17 mouse cellular contexts compared by ENCODE assay signal in the genomic region with DNA sequence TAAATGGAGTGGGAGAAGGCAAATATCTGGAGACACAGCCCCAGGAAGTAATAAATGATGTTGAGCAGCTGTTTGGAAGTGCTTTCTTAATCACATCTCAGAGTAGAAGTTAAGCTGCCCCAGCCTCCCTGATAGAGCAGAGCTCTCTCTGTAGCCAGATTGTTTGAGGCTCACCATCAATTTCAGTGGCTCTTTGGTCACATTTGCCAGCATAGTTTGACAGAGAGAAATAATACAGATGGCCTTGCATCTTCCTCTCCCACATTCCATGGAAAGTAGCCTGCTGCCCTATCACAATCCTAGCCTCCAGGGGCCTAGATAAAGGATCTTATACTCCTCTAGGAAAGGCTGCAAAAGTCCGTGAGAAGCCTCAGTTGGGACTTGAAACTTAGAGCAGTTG.
DNase-seq lines count a peak whose midpoint lies in the region; ATAC-seq lines count a peak whose summit lies in the region.
"Had no signal": no experiment of that assay in that cellular context is flagged by ENCODE, and none has a peak within 500 bp of the region (broad histone marks: within the 10 kb centered on the region; RNA-seq: fewer than 3 reads in every experiment).

No protein-coding gene starts in this region.

- H3K9ac ChIP-seq in midbrain, embryonic 11.5 days (ENCODE audit: low read length): no peak overlapping the region
- H3K9ac ChIP-seq in midbrain, embryonic 16.5 days (ENCODE audit: low read depth, low read length): no peak overlapping the region
- H3K9ac ChIP-seq in kidney, embryonic 16.5 days (replicated peaks; ENCODE audit: low read length): no peak overlapping the region
- H3K9ac ChIP-seq: liver, embryonic 14.5 days; neural tube, embryonic 15.5 days had no signal

- DNase-seq in kidney, adult 11 months: peak; percentile 11
- DNase-seq in kidney, postnatal 25 days: no peak
- peak; percentile 51 for DNase-seq in midbrain, embryonic 11.5 days (ENCODE audit: low spot score, missing footprints)
- DNase-seq in forebrain, embryonic 10.5 days (ENCODE audit: extremely low spot score, low spot score): no peak
- no peak for DNase-seq in urinary bladder, postnatal 4 days (ENCODE audit: low spot score in 2 of 2)
- no peak for DNase-seq in layer of hippocampus, postnatal 25 days (ENCODE audit: extremely low spot score in 1 of 2, low spot score in 1 of 2)
- DNase-seq: adrenal gland, adult 8-10 months; cerebellum, adult 9-10 months; embryo, embryonic 11 days; layer of hippocampus, adult 9-11 months; spleen, adult 18-20 months had no signal

- no peaks in the 10 kb centered on the region for H3K27me3 ChIP-seq in midbrain, embryonic 11.5 days (ENCODE audit: control insufficient read depth, insufficient read depth, low read length)
- H3K27me3 ChIP-seq in midbrain, embryonic 16.5 days (ENCODE audit: control insufficient read depth, insufficient read depth, low read depth, low read length): no peaks in the 10 kb centered on the region; the same call in 1 of the 2 replicates
- H3K27me3 ChIP-seq in kidney, embryonic 16.5 days (ENCODE audit: insufficient read depth, low read length): no peaks in the 10 kb centered on the region
- H3K27me3 ChIP-seq in forebrain, embryonic 10.5 days (ENCODE audit: poor library complexity, severe bottlenecking): peaks cover 34% of the 10 kb centered on the region
- H3K27me3 ChIP-seq: neural tube, embryonic 15.5 days had no signal

- no peak overlapping the region for H3K27ac ChIP-seq in midbrain, embryonic 11.5 days (ENCODE audit: low read depth, low read length)
- no peak overlapping the region for H3K27ac ChIP-seq in midbrain, embryonic 16.5 days (ENCODE audit: low read length)
- H3K27ac ChIP-seq in kidney, embryonic 16.5 days (ENCODE audit: low read length): peak overlapping the region; percentile 76
- no peak overlapping the region for H3K27ac ChIP-seq in forebrain, embryonic 10.5 days
- H3K27ac ChIP-seq: liver, embryonic 14.5 days; neural tube, embryonic 15.5 days had no signal

- H3K9me3 ChIP-seq in midbrain, embryonic 11.5 days (ENCODE audit: control insufficient read depth, low read length): no peaks in the 10 kb centered on the region
- H3K9me3 ChIP-seq in midbrain, embryonic 16.5 days (replicated peaks; ENCODE audit: control insufficient read depth, low read length, poor library complexity, severe bottlenecking): no peaks in the 10 kb centered on the region
- no peaks in the 10 kb centered on the region for H3K9me3 ChIP-seq in kidney, embryonic 16.5 days (ENCODE audit: low read length)
- peaks cover 5% of the 10 kb centered on the region; the same call in 1 of the 2 replicates for H3K9me3 ChIP-seq in forebrain, embryonic 10.5 days
- H3K9me3 ChIP-seq: neural tube, embryonic 15.5 days had no signal

- WGBS in midbrain, embryonic 11.5 days: 88% methylated on average over 1 of the region's 1 CpGs
- WGBS in midbrain, embryonic 16.5 days: 100% methylated on average over 1 of the region's 1 CpGs
- WGBS in kidney, embryonic 16.5 days: 61% methylated on average over 1 of the region's 1 CpGs
- 74% methylated on average over 1 of the region's 1 CpGs for WGBS in forebrain, embryonic 10.5 days

- no peaks in the 10 kb centered on the region for H3K4me1 ChIP-seq in midbrain, embryonic 11.5 days (ENCODE audit: control insufficient read depth, insufficient read depth, low read length)
- H3K4me1 ChIP-seq in midbrain, embryonic 16.5 days (ENCODE audit: control insufficient read depth, insufficient read depth, low read length): no peaks in the 10 kb centered on the region
- H3K4me1 ChIP-seq in kidney, embryonic 16.5 days (ENCODE audit: insufficient read depth, low read length): peaks cover 12% of the 10 kb centered on the region; the same call in 1 of the 2 replicates
- peaks cover 14% of the 10 kb centered on the region for H3K4me1 ChIP-seq in forebrain, embryonic 10.5 days

- ATAC-seq in midbrain, embryonic 11.5 days (ENCODE audit: low FRiP score): no peak
- no peak for ATAC-seq in midbrain, embryonic 16.5 days
- ATAC-seq in kidney, embryonic 16.5 days (ENCODE audit: low FRiP score, low TSS enrichment): peak; percentile 46
- ATAC-seq: hindbrain, embryonic 16.5 days had no signal

- H3K36me3 ChIP-seq in midbrain, embryonic 11.5 days (ENCODE audit: control insufficient read depth, insufficient read depth, low read length): no peaks in the 10 kb centered on the region
- no peaks in the 10 kb centered on the region for H3K36me3 ChIP-seq in midbrain, embryonic 16.5 days (ENCODE audit: control insufficient read depth, insufficient read depth, low read length)
- no peaks in the 10 kb centered on the region for H3K36me3 ChIP-seq in kidney, embryonic 16.5 days (ENCODE audit: insufficient read depth, low read length)
- H3K36me3 ChIP-seq in forebrain, embryonic 10.5 days (replicated peaks): 0 out of 2 replicates have a peak, but pooled peaks cover 7% of the 10 kb centered on the region
- H3K36me3 ChIP-seq: neural tube, embryonic 15.5 days had no signal

- no peak overlapping the region for H3K4me2 ChIP-seq in midbrain, embryonic 11.5 days
- no peak overlapping the region for H3K4me2 ChIP-seq in midbrain, embryonic 16.5 days (ENCODE audit: low read length)
- H3K4me2 ChIP-seq in kidney, embryonic 16.5 days (replicated peaks; ENCODE audit: low read depth, low read length): no peak overlapping the region
- H3K4me2 ChIP-seq: neural tube, embryonic 15.5 days had no signal

- no peak overlapping the region for H3K4me3 ChIP-seq in midbrain, embryonic 11.5 days (ENCODE audit: low read depth, low read length)
- H3K4me3 ChIP-seq in midbrain, embryonic 16.5 days (ENCODE audit: low read depth, low read length): no peak overlapping the region
- no peak overlapping the region for H3K4me3 ChIP-seq in kidney, embryonic 16.5 days (ENCODE audit: low read length)
- H3K4me3 ChIP-seq in forebrain, embryonic 10.5 days: no peak overlapping the region
- H3K4me3 ChIP-seq: erythroblast, embryonic 14.5 days; neural tube, embryonic 15.5 days had no signal

Comparison
In these comparisons a context has a peak if more than half of its experiments do, and no peak if none do; other contexts are left out.
1. DNase-seq: peak in kidney, adult 11 months (single experiment) and midbrain, embryonic 11.5 days (single experiment); none in kidney, postnatal 25 days (0 of 2), forebrain, embryonic 10.5 days (single experiment), urinary bladder, postnatal 4 days (0 of 2) and layer of hippocampus, postnatal 25 days (0 of 2).